Mouse (Mus musculus) layer of hippocampus, postnatal 14 days (tissue): ENCODE data around the gene Lpar1. TPM values are rescaled to one million over a fixed set of nuclear protein-coding genes. Genes with fewer than 3 reads are reported as not detected.
A peak's percentile ranks its signal among the peaks of the same experiment; 100 is the strongest.

ENCODE experiments used
- DNase-seq, 2 experiments: peaks; one replicate each; pipeline ENCODE4 v3.0.0; 2021 to 2022; ENCODE audit warnings: low spot score in 2 of 2, mixed read lengths in 1 of 2
- long read RNA-seq, 2 experiments: library from polyadenylated mRNA; stranded (forward); transcript quantifications; one replicate each; pipeline ENCODE4 v2.0.0; 2021
- total RNA-seq, 2 experiments: library from RNA; stranded (reverse); gene quantifications; 2 replicates each; pipeline ENCODE4 v1.2.3; 2021

The Lpar1 gene
- 10 to 100 TPM; 19.2 to 20.9 TPM for total RNA-seq
- long read RNA-seq, experiment 1, transcript Lpar1-201 (4 exons, 3,512 nt) = major isoform, 13 of 26 reads
- long read RNA-seq, experiment 1, partial matches to known transcripts = 4 of 26 reads
- long read RNA-seq, experiment 1, other reads (novel, unspliced or antisense) = 7 of 26 reads
- long read RNA-seq, experiment 2, transcript Lpar1-201 (4 exons, 3,512 nt) = major isoform, 18 of 29 reads
- long read RNA-seq, experiment 2, partial matches to known transcripts = 2 of 29 reads
- long read RNA-seq, experiment 2, other reads (novel, unspliced or antisense) = 5 of 29 reads

GRCm38 (mm10) chr4:58553631-58554358 lies at the start of gene Lpar1:
Lpar1 (minus strand) TSS chr4:58553898.
- DNase-seq = no peak

DNA sequence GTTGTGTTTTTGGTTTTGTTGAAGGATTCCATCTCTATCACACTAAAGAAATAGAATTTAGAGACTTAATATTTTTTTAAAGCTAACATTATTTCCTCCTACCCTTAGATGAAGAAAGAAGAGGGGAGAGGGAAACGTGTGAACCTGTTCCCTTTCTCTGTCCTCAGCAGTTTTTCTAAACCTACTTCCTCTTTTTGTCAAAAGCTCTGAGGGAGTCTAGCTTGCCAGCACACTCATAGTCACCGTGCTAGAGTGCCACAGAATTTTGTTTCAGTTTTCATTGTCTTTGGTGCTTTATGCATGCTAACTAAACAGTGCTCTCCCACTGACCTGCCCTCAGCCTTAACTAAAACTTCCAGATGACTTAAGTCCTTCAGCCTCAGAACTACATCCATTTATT lies 32.2 kb upstream of the Lpar1 start:
- DNase-seq = no peak

GRCm38 (mm10) chr4:58581191-58581590 lies 27.5 kb upstream of the Lpar1 start:
- no peak for DNase-seq

DNA sequence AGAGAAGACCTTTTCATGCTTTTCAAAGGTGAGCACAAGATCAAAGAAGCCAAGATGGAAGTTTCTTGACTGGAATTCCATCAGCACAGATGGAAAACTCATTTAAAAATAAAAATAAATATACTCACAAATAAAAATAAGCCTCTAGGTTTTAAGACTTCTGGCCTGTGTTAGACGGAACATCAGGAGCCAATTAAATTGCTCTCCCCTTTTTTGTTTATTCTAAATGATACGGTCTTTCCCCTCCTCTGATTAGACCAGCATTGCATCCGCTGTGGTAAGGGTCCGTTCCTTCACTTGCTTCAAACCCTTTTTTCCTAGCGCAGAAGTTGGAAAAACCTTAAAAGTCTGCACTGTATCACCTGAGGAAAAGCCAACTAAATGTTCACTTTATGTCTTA lies 26.8 kb upstream of the Lpar1 start:
- DNase-seq = no peak

DNA sequence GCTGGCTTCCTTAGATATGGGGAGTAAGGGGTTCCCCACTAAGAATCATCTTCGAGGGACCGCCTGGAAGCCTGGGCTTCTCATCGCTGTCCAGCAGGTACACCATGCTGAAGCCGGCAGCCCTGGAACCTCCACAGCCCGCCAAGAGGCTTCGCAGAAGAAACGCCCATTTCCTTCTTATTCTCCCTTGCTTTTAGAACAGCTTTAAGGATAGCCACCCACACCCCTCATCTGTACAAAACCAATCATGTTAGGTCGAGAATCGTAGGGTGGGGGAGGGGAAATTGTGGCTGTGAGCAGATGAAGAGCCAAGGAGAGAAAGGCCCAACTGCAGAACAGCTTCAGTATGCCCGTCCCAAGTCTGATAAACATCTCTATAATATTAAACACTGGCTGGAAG lies 26.4 kb upstream of the Lpar1 start:
- no peak for DNase-seq

- DNase-seq = no peak
Observed at GRCm38 (mm10) chr4:58578488-58578887, 24.8 kb upstream of the Lpar1 start.

- no peak for DNase-seq
Observed at GRCm38 (mm10) chr4:58577382-58578048, 23.8 kb upstream of the Lpar1 start.

- no peak for DNase-seq
Observed at GRCm38 (mm10) chr4:58575831-58576230, 22.1 kb upstream of the Lpar1 start.

DNA sequence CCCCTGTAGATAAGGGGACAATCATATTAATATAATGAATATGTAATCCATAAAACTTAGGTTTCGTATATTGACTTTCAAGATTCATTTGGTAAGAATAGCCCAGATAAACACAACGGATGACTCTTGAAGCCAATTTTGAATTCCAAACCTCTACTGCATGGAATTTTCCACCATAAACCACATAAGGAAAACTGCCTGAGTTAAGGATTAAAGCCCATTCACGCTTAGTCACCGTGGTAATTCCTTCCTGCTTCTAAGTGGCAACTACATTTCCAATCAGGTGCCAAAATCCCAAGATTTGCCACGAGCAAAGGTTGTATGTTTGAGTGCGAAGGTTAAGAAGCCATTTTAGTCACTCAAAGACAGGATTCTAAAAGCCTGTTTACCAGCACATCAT lies 20.3 kb upstream of the Lpar1 start:
- DNase-seq = no peak

DNA sequence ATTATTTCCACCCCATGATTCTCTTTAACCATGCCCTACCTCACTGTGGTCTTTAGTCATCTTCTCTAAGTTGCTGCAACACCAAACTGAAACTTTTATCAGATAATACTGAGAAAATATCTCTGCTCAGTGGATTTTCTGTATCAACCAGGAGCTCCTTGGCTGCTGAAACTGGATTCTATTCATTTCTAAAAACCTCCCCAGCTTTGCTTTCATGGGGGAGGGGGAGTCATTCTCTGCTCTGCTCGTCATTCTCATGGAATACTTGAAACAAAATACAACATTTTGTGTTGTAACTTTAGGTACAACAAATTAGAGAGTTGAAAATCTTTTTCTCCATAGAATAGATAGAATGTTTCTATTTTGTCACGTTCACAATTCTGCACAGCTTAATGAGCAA lies 18.7 kb upstream of the Lpar1 start:
- no peak for DNase-seq

- DNase-seq = no peak
Observed at GRCm38 (mm10) chr4:58571661-58572060, 18.0 kb upstream of the Lpar1 start.

- DNase-seq = no peak
Observed at GRCm38 (mm10) chr4:58571232-58571631, 17.5 kb upstream of the Lpar1 start.

- no peak for DNase-seq
Observed at GRCm38 (mm10) chr4:58568486-58568885, 14.8 kb upstream of the Lpar1 start.

GRCm38 (mm10) chr4:58562776-58563175 lies 9.1 kb upstream of the Lpar1 start:
- DNase-seq = no peak

- DNase-seq = no peak
Observed at GRCm38 (mm10) chr4:58557001-58557400, 3.3 kb upstream of the Lpar1 start.

- no peak for DNase-seq
Observed at GRCm38 (mm10) chr4:58554359-58554838, 701 bp upstream of the Lpar1 start.

GRCm38 (mm10) chr4:58552731-58553630 lies 717 bp downstream of the Lpar1 start:
- peak; percentile 18 to 45 for DNase-seq

DNA sequence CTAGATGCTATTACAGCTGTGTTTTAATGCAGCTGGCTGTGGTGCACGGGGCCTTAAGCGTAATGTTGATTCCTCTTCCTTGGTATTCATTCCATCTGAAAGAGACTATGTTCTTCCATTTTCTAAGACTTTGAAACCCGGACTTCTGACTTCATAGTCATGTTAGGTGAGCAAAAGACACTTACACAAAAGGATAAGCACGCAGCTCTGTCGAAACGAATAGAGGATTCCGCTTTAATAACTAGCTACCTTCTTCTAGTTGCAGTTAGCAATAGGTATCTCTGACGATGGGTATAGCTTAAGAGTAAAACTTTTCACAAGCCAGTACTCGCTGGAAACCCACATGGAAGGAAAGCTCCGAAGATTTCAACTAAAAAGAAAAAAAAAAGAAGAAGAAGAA lies 1.5 kb downstream of the Lpar1 start:
- DNase-seq = no peak

DNA sequence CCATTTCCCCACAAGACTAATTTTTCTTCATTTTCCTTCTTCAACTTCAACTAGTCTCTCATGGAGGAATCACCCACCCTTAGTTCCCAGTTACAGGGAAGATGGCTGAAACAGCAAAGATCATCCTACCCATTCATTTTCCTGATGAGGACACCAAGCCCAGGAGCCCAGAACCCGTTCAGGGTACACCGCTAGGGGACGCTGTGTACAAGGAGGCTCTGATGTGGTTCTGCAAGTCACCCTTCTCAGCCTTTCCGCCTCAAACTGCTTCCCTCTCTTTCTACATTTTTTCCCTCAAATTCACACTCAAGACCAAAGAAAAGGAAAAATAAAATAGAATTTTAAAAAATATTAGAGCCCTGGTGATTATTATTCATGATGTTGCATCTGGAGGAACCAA lies 1.9 kb downstream of the Lpar1 start:
- DNase-seq = peak; percentile 26 to 52

DNA sequence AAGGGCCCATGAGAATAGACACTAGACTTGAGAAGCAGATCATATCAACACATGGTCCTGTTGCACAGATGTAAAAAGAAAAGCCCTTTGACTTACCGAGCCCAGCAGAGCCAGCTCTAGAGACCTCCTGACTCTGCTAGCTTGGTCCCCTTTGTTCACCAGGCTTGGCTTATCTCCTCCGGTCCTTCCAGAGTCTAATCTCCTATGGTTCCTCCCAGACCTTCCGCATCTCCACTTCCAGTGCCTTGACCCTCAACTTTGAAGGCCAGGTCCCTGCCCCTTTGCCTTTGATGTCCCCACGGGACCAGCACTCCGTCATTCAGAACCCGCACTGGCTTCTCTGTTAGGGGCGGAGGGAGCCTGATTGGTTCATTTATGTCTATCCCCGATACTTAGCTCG lies 6.0 kb downstream of the Lpar1 start:
- no peak for DNase-seq

- DNase-seq = no peak
Observed at GRCm38 (mm10) chr4:58547273-58547565, 6.5 kb downstream of the Lpar1 start.
